12 mouse cellular contexts compared by ENCODE assay signal in genomic region chr7:66260763-66261390, GRCm38 (mm10).
DNase-seq lines count a peak whose midpoint lies in the region; ATAC-seq and TF ChIP-seq lines count a peak whose summit lies in the region.
"Had no signal": no experiment of that assay in that cellular context is flagged by ENCODE, and none has a peak within 500 bp of the region (broad histone marks: within the 10 kb centered on the region; RNA-seq: fewer than 3 reads in every experiment).

No protein-coding gene starts in this region.

- H3K27me3 ChIP-seq in forebrain, postnatal 0 days (ENCODE audit: insufficient read depth, low read length) = no peaks in the 10 kb centered on the region
- H3K27me3 ChIP-seq in forebrain, embryonic 10.5 days (ENCODE audit: poor library complexity, severe bottlenecking) = no peaks in the 10 kb centered on the region
- no peaks in the 10 kb centered on the region for H3K27me3 ChIP-seq in lung, embryonic 16.5 days (ENCODE audit: control insufficient read depth, insufficient read depth, low read depth, low read length)
- no peaks in the 10 kb centered on the region for H3K27me3 ChIP-seq in hindbrain, postnatal 0 days (ENCODE audit: insufficient read depth, low read length)
- H3K27me3 ChIP-seq: stomach, embryonic 15.5 days had no signal

- H3K4me2 ChIP-seq in forebrain, postnatal 0 days (ENCODE audit: low read depth) = no peak overlapping the region
- H3K4me2 ChIP-seq in lung, embryonic 16.5 days (ENCODE audit: low read depth, low read length) = no peak overlapping the region
- no peak overlapping the region for H3K4me2 ChIP-seq in hindbrain, postnatal 0 days (ENCODE audit: low read depth, low read length)
- H3K4me2 ChIP-seq: stomach, embryonic 15.5 days had no signal

- no peaks in the 10 kb centered on the region for H3K9me3 ChIP-seq in forebrain, postnatal 0 days (ENCODE audit: low read length)
- no peaks in the 10 kb centered on the region for H3K9me3 ChIP-seq in forebrain, embryonic 10.5 days
- H3K9me3 ChIP-seq in lung, embryonic 16.5 days (ENCODE audit: control insufficient read depth, low read length) = no peaks in the 10 kb centered on the region
- H3K9me3 ChIP-seq in hindbrain, postnatal 0 days (ENCODE audit: low read length) = no peaks in the 10 kb centered on the region
- H3K9me3 ChIP-seq: stomach, embryonic 15.5 days had no signal

- H3K4me1 ChIP-seq in forebrain, postnatal 0 days (ENCODE audit: insufficient read depth) = no peaks in the 10 kb centered on the region
- no peaks in the 10 kb centered on the region for H3K4me1 ChIP-seq in forebrain, embryonic 10.5 days
- H3K4me1 ChIP-seq in lung, embryonic 16.5 days (replicated peaks; ENCODE audit: control insufficient read depth, insufficient read depth, low read length) = peaks cover 40% of the 10 kb centered on the region
- peaks cover 8% of the 10 kb centered on the region for H3K4me1 ChIP-seq in hindbrain, postnatal 0 days (ENCODE audit: insufficient read depth, low read length)
- H3K4me1 ChIP-seq: stomach, embryonic 15.5 days had no signal

- 56% methylated on average over 7 of the region's 7 CpGs for WGBS in forebrain, postnatal 0 days
- WGBS in forebrain, embryonic 10.5 days = 91% methylated on average over 7 of the region's 7 CpGs
- WGBS in lung, embryonic 16.5 days = 57% methylated on average over 7 of the region's 7 CpGs
- WGBS in hindbrain, postnatal 0 days = 41% methylated on average over 7 of the region's 7 CpGs

- peak; percentile 34; the same call in 1 of the 2 replicates for ATAC-seq in forebrain, postnatal 0 days
- no peak for ATAC-seq in lung, embryonic 16.5 days (ENCODE audit: low read depth)
- ATAC-seq in hindbrain, postnatal 0 days = peak; percentile 83
- ATAC-seq: intestine, embryonic 16.5 days had no signal

- DNase-seq in forebrain, postnatal 0 days = peak; percentile 29
- no peak for DNase-seq in forebrain, embryonic 10.5 days (ENCODE audit: extremely low spot score, low spot score)
- no peak for DNase-seq in lung, adult 18-20 months
- DNase-seq in cerebellum, adult 8-10 months = peak; percentile 59
- DNase-seq in hindbrain, postnatal 0 days (ENCODE audit: low spot score) = peak; percentile 83
- DNase-seq in embryo, embryonic 10.5 days (ENCODE audit: low spot score) = no peak
- DNase-seq in left cerebral cortex, adult 8-10 months (ENCODE audit: low spot score in 2 of 2) = no peak
- DNase-seq: layer of hippocampus, postnatal 36 days had no signal

- no peak overlapping the region for H3K9ac ChIP-seq in forebrain, postnatal 0 days
- no peak overlapping the region for H3K9ac ChIP-seq in lung, embryonic 16.5 days (ENCODE audit: low read length)
- H3K9ac ChIP-seq in hindbrain, postnatal 0 days (replicated peaks; ENCODE audit: low read length) = no peak overlapping the region
- H3K9ac ChIP-seq: liver, embryonic 14.5 days; stomach, embryonic 15.5 days had no signal

- TF ChIP-seq CTCF in forebrain, postnatal 0 days (IDR thresholded peaks at IDR 0.05; ENCODE audit: low read depth) = no peak
- no peak for TF ChIP-seq CTCF in hindbrain, postnatal 0 days (IDR thresholded peaks at IDR 0.05; ENCODE audit: low read depth)

- no peaks in the 10 kb centered on the region for H3K36me3 ChIP-seq in forebrain, postnatal 0 days (ENCODE audit: insufficient read depth)
- H3K36me3 ChIP-seq in forebrain, embryonic 10.5 days (replicated peaks) = no peaks in the 10 kb centered on the region
- H3K36me3 ChIP-seq in lung, embryonic 16.5 days (ENCODE audit: control insufficient read depth, insufficient read depth, low read length) = peaks cover 14% of the 10 kb centered on the region
- no peaks in the 10 kb centered on the region for H3K36me3 ChIP-seq in hindbrain, postnatal 0 days (ENCODE audit: insufficient read depth, low read length)

- no peak overlapping the region for H3K27ac ChIP-seq in forebrain, postnatal 0 days (ENCODE audit: low read depth, low read length)
- H3K27ac ChIP-seq in forebrain, embryonic 10.5 days = no peak overlapping the region
- 0 out of 2 replicates have a peak overlapping the region, but pooled peaks have one; percentile 5 for H3K27ac ChIP-seq in lung, embryonic 16.5 days (ENCODE audit: low read length)
- peak overlapping the region; percentile 52; the same call in 1 of the 2 replicates for H3K27ac ChIP-seq in hindbrain, postnatal 0 days
- H3K27ac ChIP-seq: liver, embryonic 14.5 days; stomach, embryonic 15.5 days had no signal

- no peak overlapping the region for H3K4me3 ChIP-seq in forebrain, postnatal 0 days (ENCODE audit: low read depth, low read length)
- H3K4me3 ChIP-seq in forebrain, embryonic 10.5 days = no peak overlapping the region
- H3K4me3 ChIP-seq in lung, embryonic 16.5 days (ENCODE audit: low read length) = no peak overlapping the region
- no peak overlapping the region for H3K4me3 ChIP-seq in hindbrain, postnatal 0 days (ENCODE audit: low read length)
- H3K4me3 ChIP-seq: stomach, embryonic 15.5 days had no signal

Comparison
In these comparisons a context has a peak if more than half of its experiments do, and no peak if none do; other contexts are left out.
1. DNase-seq: peak in forebrain, postnatal 0 days (single experiment), cerebellum, adult 8-10 months (single experiment) and hindbrain, postnatal 0 days (single experiment); none in forebrain, embryonic 10.5 days (single experiment), lung, adult 18-20 months (0 of 2), embryo, embryonic 10.5 days (single experiment) and left cerebral cortex, adult 8-10 months (0 of 2).
2. H3K27ac ChIP-seq: peak in lung, embryonic 16.5 days (single experiment) and hindbrain, postnatal 0 days (single experiment); none in forebrain, postnatal 0 days (single experiment) and forebrain, embryonic 10.5 days (single experiment).